Mouse (Mus musculus): ENCODE data around the gene Tia1. TPM values are rescaled to one million over a fixed set of nuclear protein-coding genes. Genes with fewer than 3 reads are reported as not detected.
"Not testable (repeated sequence)": the region's sequence is repeated elsewhere in the genome, so short reads cannot be mapped to it uniquely, and the experiment has no call there.

Tia1 gene
- polyA plus RNA-seq, 1 experiment from 2014 or later = 110 TPM

DNA sequence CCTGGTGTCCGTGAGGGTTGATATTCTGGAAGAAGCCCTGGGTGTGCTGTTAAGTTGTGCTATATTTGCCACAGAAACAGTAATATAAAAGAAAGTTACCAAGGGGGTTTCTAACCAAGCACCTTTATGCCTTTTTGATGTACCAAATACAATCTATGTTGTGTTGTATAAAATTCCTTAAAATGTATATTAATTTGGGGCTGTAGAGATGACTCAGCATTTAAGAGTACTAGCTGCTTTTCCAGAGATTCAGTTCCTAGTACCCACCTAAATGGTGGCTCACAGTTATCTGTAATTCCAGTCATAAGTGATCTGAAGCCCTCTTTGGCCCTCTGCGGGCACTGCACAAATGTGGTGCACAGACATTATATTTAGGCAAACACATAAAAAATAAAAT, 37.2 kb upstream of the Tia1 start:
- Histone ChIP-seq H3K9ac (ENCODE audit: low read depth, low read length) (peak overlapping the region; percentile 89), H3K4me3 (ENCODE audit: low read length) (peak overlapping the region; percentile 64), H3K27ac (ENCODE audit: low read length) (peak overlapping the region; percentile 95)

GRCm38 (mm10) chr6:86368479-86368878, 35.5 kb upstream of the Tia1 start:
- no peak for ATAC-seq
- Histone ChIP-seq H3K9ac (ENCODE audit: low read depth, low read length) (no peak overlapping the region), H3K27ac (ENCODE audit: low read length) (no peak overlapping the region), H3K27me3 (replicated peaks; ENCODE audit: control insufficient read depth, insufficient read depth, low read length) (no peaks in the 10 kb centered on the region), H3K4me2 (ENCODE audit: low read depth, low read length) (no peak overlapping the region), H3K9me3 (ENCODE audit: control insufficient read depth, low read length) (no peaks in the 10 kb centered on the region), H3K4me1 (ENCODE audit: control insufficient read depth, insufficient read depth, low read length) (peaks cover 22% of the 10 kb centered on the region), H3K36me3 (ENCODE audit: control insufficient read depth, insufficient read depth, low read length) (0 out of 2 replicates have a peak, but pooled peaks cover 3% of the 10 kb centered on the region), H3K4me3 (ENCODE audit: low read length) (no peak overlapping the region)
- 95% methylated on average over 5 of the region's 5 CpGs for WGBS

More for the DNA sequence above, 37.2 kb upstream of the Tia1 start:
- peaks cover 11% of the 10 kb centered on the region for H3K4me1 ChIP-seq (ENCODE audit: control insufficient read depth, insufficient read depth, low read length)
- H3K36me3 ChIP-seq (ENCODE audit: control insufficient read depth, insufficient read depth, low read length) = 0 out of 2 replicates have a peak, but pooled peaks cover 3% of the 10 kb centered on the region
- peak overlapping the region; percentile 60 for H3K4me2 ChIP-seq (ENCODE audit: low read depth, low read length)
- no peaks in the 10 kb centered on the region for H3K9me3 ChIP-seq (ENCODE audit: control insufficient read depth, low read length)
- WGBS = 67% methylated on average over 2 of the region's 2 CpGs
- no peak for ATAC-seq
- no peaks in the 10 kb centered on the region for H3K27me3 ChIP-seq (replicated peaks; ENCODE audit: control insufficient read depth, insufficient read depth, low read length)

DNA sequence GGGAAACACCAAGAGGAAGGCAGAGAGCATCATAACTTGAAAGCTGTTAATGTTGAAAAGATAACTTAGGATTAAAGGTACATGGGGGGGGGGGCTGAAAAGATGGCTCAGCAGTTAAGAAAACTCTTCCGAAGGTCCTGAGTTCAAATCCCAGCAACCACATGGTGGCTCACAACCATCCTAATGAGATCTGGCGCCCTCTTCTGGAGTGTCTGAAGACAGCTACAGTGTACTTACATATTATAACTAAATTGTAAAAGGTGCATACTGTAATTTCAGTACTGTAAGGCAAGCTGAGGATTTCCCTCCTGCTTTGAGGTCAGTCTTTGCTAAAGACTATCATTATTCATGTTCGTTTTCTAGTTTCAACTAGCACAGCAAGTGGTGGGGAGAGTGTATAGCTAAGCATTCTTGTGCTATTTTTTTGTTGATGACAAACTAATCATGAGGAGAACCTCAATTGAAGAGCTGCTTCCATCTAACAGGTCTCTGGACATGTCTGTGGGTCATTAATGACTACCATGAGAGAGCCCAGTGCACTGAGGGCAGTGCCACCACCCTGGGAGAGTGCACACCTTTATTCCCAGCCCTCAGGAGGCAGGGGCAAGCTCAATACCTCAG, 33.8 kb upstream of the Tia1 start:
- Histone ChIP-seq H3K36me3 (ENCODE audit: control insufficient read depth, insufficient read depth, low read length) (0 out of 2 replicates have a peak, but pooled peaks cover 3% of the 10 kb centered on the region), H3K27ac (ENCODE audit: low read length) (0 out of 2 replicates have a peak overlapping the region, but pooled peaks have one; percentile 85), H3K4me1 (ENCODE audit: control insufficient read depth, insufficient read depth, low read length) (peaks cover 22% of the 10 kb centered on the region), H3K4me3 (ENCODE audit: low read length) (peak overlapping the region; percentile 87; the same call in 1 of the 2 replicates), H3K4me2 (ENCODE audit: low read depth, low read length) (peak overlapping the region; percentile 82; the same call in 1 of the 2 replicates), H3K9me3 (ENCODE audit: control insufficient read depth, low read length) (no peaks in the 10 kb centered on the region), H3K9ac (ENCODE audit: low read depth, low read length) (peak overlapping the region; percentile 83; the same call in 1 of the 2 replicates), H3K27me3 (replicated peaks; ENCODE audit: control insufficient read depth, insufficient read depth, low read length) (no peaks in the 10 kb centered on the region)
- no peak for ATAC-seq
- 78% methylated on average over 3 of the region's 3 CpGs for WGBS

GRCm38 (mm10) chr6:86370764-86371339, 33.2 kb upstream of the Tia1 start, which contains the start of gene Snrpg:
TSS of gene Snrpg (plus strand) at chr6:86371304.
- peak within 1 kb of the TSS; percentile 82 for H3K4me2 ChIP-seq (ENCODE audit: low read depth, low read length)

GRCm38 (mm10) chr6:86371340-86371911, 32.6 kb upstream of the Tia1 start:
- peak; percentile 97 for ATAC-seq
- Histone ChIP-seq H3K4me2 (ENCODE audit: low read depth, low read length) (peak overlapping the region; percentile 82), H3K4me3 (ENCODE audit: low read length) (peak overlapping the region; percentile 87), H3K9me3 (ENCODE audit: control insufficient read depth, low read length) (no peaks in the 10 kb centered on the region), H3K36me3 (ENCODE audit: control insufficient read depth, insufficient read depth, low read length) (0 out of 2 replicates have a peak, but pooled peaks cover 3% of the 10 kb centered on the region), H3K4me1 (ENCODE audit: control insufficient read depth, insufficient read depth, low read length) (peaks cover 20% of the 10 kb centered on the region), H3K27ac (ENCODE audit: low read length) (peak overlapping the region; percentile 85), H3K9ac (ENCODE audit: low read depth, low read length) (peak overlapping the region; percentile 83), H3K27me3 (replicated peaks; ENCODE audit: control insufficient read depth, insufficient read depth, low read length) (no peaks in the 10 kb centered on the region)
- under 1% methylated on average over 50 of the region's 50 CpGs for WGBS

More at GRCm38 (mm10) chr6:86370764-86371339, 33.2 kb upstream of the Tia1 start, which contains the start of gene Snrpg:
- Histone ChIP-seq H3K36me3 (ENCODE audit: control insufficient read depth, insufficient read depth, low read length) (0 out of 2 replicates have a peak, but pooled peaks cover 3% of the 10 kb centered on the region), H3K27ac (ENCODE audit: low read length) (peak within 1 kb of the TSS; percentile 85), H3K4me3 (ENCODE audit: low read length) (peak within 1 kb of the TSS; percentile 87), H3K9ac (ENCODE audit: low read depth, low read length) (peak within 1 kb of the TSS; percentile 83), H3K9me3 (ENCODE audit: control insufficient read depth, low read length) (no peaks in the 10 kb centered on the region), H3K4me1 (ENCODE audit: control insufficient read depth, insufficient read depth, low read length) (peaks cover 22% of the 10 kb centered on the region), H3K27me3 (replicated peaks; ENCODE audit: control insufficient read depth, insufficient read depth, low read length) (no peaks in the 10 kb centered on the region)
- ATAC-seq = peak; percentile 1; the same call in 1 of the 2 replicates
- WGBS = 15% methylated on average over 15 of the region's 15 CpGs

GRCm38 (mm10) chr6:86371950-86372516, 32.0 kb upstream of the Tia1 start:
- Histone ChIP-seq H3K9ac (ENCODE audit: low read depth, low read length) (peak overlapping the region; percentile 83), H3K27me3 (replicated peaks; ENCODE audit: control insufficient read depth, insufficient read depth, low read length) (no peaks in the 10 kb centered on the region), H3K4me2 (ENCODE audit: low read depth, low read length) (peak overlapping the region; percentile 74), H3K4me3 (ENCODE audit: low read length) (peak overlapping the region; percentile 87), H3K27ac (ENCODE audit: low read length) (no peak overlapping the region), H3K36me3 (ENCODE audit: control insufficient read depth, insufficient read depth, low read length) (peaks cover 5% of the 10 kb centered on the region; the same call in 1 of the 2 replicates), H3K4me1 (ENCODE audit: control insufficient read depth, insufficient read depth, low read length) (peaks cover 17% of the 10 kb centered on the region; the same call in 1 of the 2 replicates), H3K9me3 (ENCODE audit: control insufficient read depth, low read length) (no peaks in the 10 kb centered on the region)
- no peak for ATAC-seq
- WGBS = 3% methylated on average over 12 of the region's 12 CpGs

DNA sequence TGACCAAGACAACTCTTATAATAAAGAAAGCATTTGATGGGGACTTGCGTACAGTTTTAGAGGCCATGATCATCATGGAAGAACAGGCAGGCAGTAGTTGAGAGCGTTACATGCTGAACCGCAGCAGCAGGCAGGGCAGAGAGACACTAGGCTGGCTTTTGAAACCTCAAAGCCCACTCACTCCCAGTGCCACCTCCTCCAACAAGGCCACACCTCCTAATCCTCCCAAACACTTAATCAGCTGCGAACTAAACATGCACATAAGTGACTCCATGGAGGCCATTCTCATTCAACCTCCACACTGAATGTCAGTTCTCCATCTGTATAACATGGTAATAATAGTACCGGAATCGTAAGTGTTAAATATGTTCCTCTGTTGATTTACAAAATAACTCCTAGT, 30.5 kb upstream of the Tia1 start:
- H3K36me3 ChIP-seq (ENCODE audit: control insufficient read depth, insufficient read depth, low read length) = peaks cover 5% of the 10 kb centered on the region; the same call in 1 of the 2 replicates
- peaks cover 17% of the 10 kb centered on the region; the same call in 1 of the 2 replicates for H3K4me1 ChIP-seq (ENCODE audit: control insufficient read depth, insufficient read depth, low read length)
- no peak for ATAC-seq
- no peaks in the 10 kb centered on the region for H3K27me3 ChIP-seq (replicated peaks; ENCODE audit: control insufficient read depth, insufficient read depth, low read length)
- no peak overlapping the region for H3K4me2 ChIP-seq (ENCODE audit: low read depth, low read length)
- no peaks in the 10 kb centered on the region for H3K9me3 ChIP-seq (ENCODE audit: control insufficient read depth, low read length)
- H3K4me3 ChIP-seq (ENCODE audit: low read length) = no peak overlapping the region
- 90% methylated on average over 6 of the region's 6 CpGs for WGBS
- H3K27ac ChIP-seq (ENCODE audit: low read length) = no peak overlapping the region
- H3K9ac ChIP-seq (ENCODE audit: low read depth, low read length) = no peak overlapping the region

DNA sequence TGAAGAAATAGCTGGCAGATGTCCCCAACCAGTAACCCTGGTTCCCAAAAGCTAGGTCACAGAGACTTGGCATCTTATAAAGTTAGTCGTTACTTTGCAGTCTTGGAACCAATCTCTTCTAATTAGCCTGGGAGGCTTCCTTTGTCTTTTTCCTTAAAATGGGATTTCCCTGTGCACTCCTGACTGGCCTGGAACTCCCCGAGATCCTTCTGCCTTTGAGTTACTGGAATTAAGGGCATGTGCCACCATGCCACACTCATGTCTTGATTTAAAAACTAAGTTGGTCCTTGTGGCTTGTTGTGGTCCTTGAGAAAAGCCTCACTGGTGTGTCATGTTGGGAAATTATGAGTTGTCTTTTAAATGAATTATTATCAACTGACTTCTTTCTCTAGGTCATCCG, 25.7 kb upstream of the Tia1 start:
- H3K27me3 ChIP-seq (replicated peaks; ENCODE audit: control insufficient read depth, insufficient read depth, low read length) = no peaks in the 10 kb centered on the region
- no peak overlapping the region for H3K4me2 ChIP-seq (ENCODE audit: low read depth, low read length)
- no peak overlapping the region for H3K27ac ChIP-seq (ENCODE audit: low read length)
- ATAC-seq = no peak
- no peaks in the 10 kb centered on the region for H3K4me1 ChIP-seq (ENCODE audit: control insufficient read depth, insufficient read depth, low read length)
- peaks cover 6% of the 10 kb centered on the region for H3K36me3 ChIP-seq (ENCODE audit: control insufficient read depth, insufficient read depth, low read length)
- no peak overlapping the region for H3K4me3 ChIP-seq (ENCODE audit: low read length)
- no peaks in the 10 kb centered on the region for H3K9me3 ChIP-seq (ENCODE audit: control insufficient read depth, low read length)
- no peak overlapping the region for H3K9ac ChIP-seq (ENCODE audit: low read depth, low read length)
- WGBS = 88% methylated on average over 3 of the region's 3 CpGs

GRCm38 (mm10) chr6:86380112-86380511, 23.9 kb upstream of the Tia1 start:
- H3K4me1 ChIP-seq (ENCODE audit: control insufficient read depth, insufficient read depth, low read length); H3K27ac ChIP-seq (ENCODE audit: low read length); H3K4me3 ChIP-seq (ENCODE audit: low read length); H3K27me3 ChIP-seq (replicated peaks; ENCODE audit: control insufficient read depth, insufficient read depth, low read length); H3K4me2 ChIP-seq (ENCODE audit: low read depth, low read length); H3K36me3 ChIP-seq (ENCODE audit: control insufficient read depth, insufficient read depth, low read length); ATAC-seq; H3K9ac ChIP-seq (ENCODE audit: low read depth, low read length); H3K9me3 ChIP-seq (ENCODE audit: control insufficient read depth, low read length): not testable (repeated sequence)
- WGBS = 83% methylated on average over 6 of the region's 8 CpGs

Measured in intestine, embryonic 16.5 days (tissue).